Mouse (Mus musculus) kidney, embryonic 15.5 days (tissue): ENCODE measurements around the gene Gm17720. TPM values are rescaled to one million over a fixed set of nuclear protein-coding genes. Genes with fewer than 3 reads are reported as not detected.

Experiments used
- ATAC-seq: fragments of 200-750 bp; cut with Nextera tagmentation; replicated peaks from 2 replicates; pipeline ENCODE4 v1.8.0; 2017; ENCODE audit warnings: moderate TSS enrichment; ENCODE audit not compliant: low FRiP score
- H3K27ac ChIP-seq: fragments of 300-500 bp; sonication (generic); 2 replicates; pipeline ENCODE4 v1.5.1; 2015; ENCODE audit warnings: mild to moderate bottlenecking, inconsistent platforms
- H3K27me3 ChIP-seq: fragments of 300-500 bp; sonication (generic); 2 replicates; pipeline ENCODE4 v1.6.1; 2015; ENCODE audit warnings: inconsistent platforms
- H3K36me3 ChIP-seq: fragments of 300-500 bp; sonication (generic); 2 replicates; pipeline ENCODE4 v1.6.1; 2015; ENCODE audit warnings: inconsistent platforms
- H3K4me1 ChIP-seq: fragments of 300-500 bp; sonication (generic); 2 replicates; pipeline ENCODE4 v1.6.1; 2015; ENCODE audit warnings: inconsistent platforms
- H3K4me2 ChIP-seq: fragments of 300-500 bp; sonication (generic); 2 replicates; pipeline ENCODE4 v1.6.1; 2015; ENCODE audit warnings: moderate library complexity, mild to moderate bottlenecking, inconsistent platforms
- H3K4me3 ChIP-seq: fragments of 300-500 bp; sonication (generic); replicated peaks from 2 replicates; pipeline ENCODE4 v1.5.1; 2015; ENCODE audit warnings: mild to moderate bottlenecking, inconsistent platforms
- H3K9ac ChIP-seq: fragments of 300-500 bp; sonication (generic); 2 replicates; pipeline ENCODE4 v1.6.1; 2015; ENCODE audit warnings: mild to moderate bottlenecking, inconsistent platforms
- H3K9me3 ChIP-seq: fragments of 300-500 bp; sonication (generic); replicated peaks from 2 replicates; pipeline ENCODE4 v1.6.1; 2016; ENCODE audit warnings: inconsistent platforms
- WGBS: fragments of 180-500 bp; shearing (Covaris S2); methylation state at CpG from one replicate; pipeline ENCODE4 v1.1.7; 2015; ENCODE audit warnings: mixed read lengths; 5-methylcytosine and 5-hydroxymethylcytosine counted together
- polyA plus RNA-seq: library from polyadenylated mRNA; unstranded; fragments of >200 nt; fragmentation: Nextera tagmentation; extraction: Ambion mirVana; gene quantifications from 2 replicates; pipeline ENCODE4 v1.2.1, GENCODE M21; 2015

Gm17720 gene
- polyA plus RNA-seq, 1 experiment from 2014 or later: not detected

DNA sequence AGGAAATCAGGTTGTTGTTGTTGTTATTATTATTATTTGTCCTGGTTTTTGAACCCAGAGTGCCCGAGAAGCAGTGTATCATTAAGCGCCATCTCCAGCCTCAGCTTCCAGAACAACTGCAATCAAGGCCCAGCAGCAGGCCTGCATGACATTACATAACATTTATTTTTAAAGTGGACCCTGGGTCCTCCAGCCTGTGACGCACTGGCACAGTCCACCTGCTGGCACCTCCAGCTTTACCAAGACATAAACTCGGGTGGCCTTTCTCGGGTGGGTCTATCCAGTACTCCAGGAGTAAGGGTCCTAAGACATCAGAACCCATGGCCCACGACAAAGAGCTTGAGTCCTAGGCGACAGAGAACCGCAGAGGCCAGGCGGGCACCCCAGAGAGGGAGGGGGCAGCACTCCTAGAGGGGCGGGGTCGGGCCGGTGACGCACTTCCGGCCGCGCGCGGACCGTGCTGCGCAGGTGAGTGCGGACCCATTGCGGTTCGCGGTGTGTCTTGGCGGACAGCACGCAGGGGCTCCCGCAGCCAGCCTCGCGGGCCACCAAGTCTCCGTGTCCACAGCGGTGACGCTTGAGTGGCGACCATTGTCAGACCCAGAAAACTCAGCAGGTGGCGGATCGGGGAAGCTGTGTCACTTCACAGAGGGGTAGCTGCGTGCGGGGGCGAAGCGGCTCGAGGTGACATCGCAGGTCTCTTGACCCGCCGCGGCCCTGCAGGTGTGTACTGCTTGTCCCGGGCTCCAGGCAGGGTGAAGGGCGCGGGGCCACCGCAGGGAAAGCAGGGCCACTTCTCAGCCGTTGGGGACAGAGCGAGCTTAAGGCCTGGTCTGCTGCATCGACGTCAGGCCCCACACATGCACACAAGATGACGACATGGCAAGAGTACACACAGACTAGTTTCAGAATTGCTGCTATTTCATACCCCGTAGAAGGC, 23.0 kb downstream of the Gm17720 start, which contains the start of gene Zfp612:
Gene Zfp612, plus strand, starts transcription at position 465 of the 940 bp plus-strand sequence.
- peak within 1 kb of the TSS; percentile 63 for H3K9ac ChIP-seq
- WGBS: 7% methylated on average over 54 of the region's 54 CpGs

DNA sequence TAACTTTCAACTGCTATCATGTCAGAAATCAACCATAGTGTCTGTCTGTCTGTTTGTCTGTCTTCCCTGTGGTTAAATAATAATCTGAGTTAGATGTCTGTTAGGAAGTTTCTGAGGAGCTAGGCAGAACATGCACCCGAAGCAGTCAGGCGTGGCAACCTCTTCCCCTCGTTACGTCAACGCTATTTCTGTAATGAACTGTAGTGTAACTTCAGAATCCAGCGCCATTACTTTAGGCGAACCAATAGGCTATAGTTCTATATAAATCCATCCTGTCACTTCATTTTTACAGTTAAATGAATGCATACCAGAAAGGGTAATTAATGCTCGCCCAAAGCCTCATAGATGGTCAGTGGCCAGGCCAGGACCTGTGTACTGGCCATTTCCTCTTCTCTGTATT, 28.1 kb downstream of the Gm17720 start:
- WGBS: 74% methylated on average over 8 of the region's 8 CpGs
- H3K36me3 ChIP-seq: no peaks in the 10 kb centered on the region
- ATAC-seq: no peak
- H3K4me1 ChIP-seq: peaks cover 3% of the 10 kb centered on the region; the same call in 1 of the 2 replicates
- H3K27ac ChIP-seq: no peak overlapping the region
- H3K4me2 ChIP-seq: no peak overlapping the region
- no peak overlapping the region for H3K4me3 ChIP-seq
- H3K9ac ChIP-seq: no peak overlapping the region
- peaks cover 9% of the 10 kb centered on the region; the same call in 1 of the 2 replicates for H3K27me3 ChIP-seq
- H3K9me3 ChIP-seq: no peaks in the 10 kb centered on the region

More for the DNA sequence above, 23.0 kb downstream of the Gm17720 start, which contains the start of gene Zfp612:
- H3K9me3 ChIP-seq: no peaks in the 10 kb centered on the region
- 0 out of 2 replicates have a peak, but pooled peaks cover 5% of the 10 kb centered on the region for H3K27me3 ChIP-seq
- peak within 1 kb of the TSS; percentile 68 for H3K4me3 ChIP-seq
- peaks cover 11% of the 10 kb centered on the region; the same call in 1 of the 2 replicates for H3K36me3 ChIP-seq
- H3K4me2 ChIP-seq: peak within 1 kb of the TSS; percentile 85
- peak; percentile 93 for ATAC-seq
- no peak within 1 kb of the TSS for H3K27ac ChIP-seq
- H3K4me1 ChIP-seq: peaks cover 11% of the 10 kb centered on the region

DNA sequence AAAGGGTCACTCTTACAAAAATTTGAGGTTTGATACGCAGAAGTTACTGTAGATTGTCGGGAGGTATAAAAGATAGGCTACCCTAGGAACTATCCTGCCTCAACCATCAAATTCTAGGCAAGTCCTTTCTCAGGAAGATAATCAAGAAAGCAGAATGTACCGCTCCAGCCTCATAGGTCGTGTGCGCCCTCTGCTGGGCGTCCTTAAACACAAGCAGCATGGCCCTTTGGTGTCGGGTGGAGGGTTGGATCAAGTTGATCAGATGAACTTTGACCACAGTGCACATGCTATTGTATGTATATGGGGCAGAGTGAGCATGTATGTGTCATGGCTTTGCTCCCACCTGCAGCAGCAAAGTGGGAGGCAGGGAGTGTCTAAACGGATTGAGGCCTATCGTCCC, 31.0 kb downstream of the Gm17720 start:
- no peak for ATAC-seq
- WGBS: 16% methylated on average over 9 of the region's 9 CpGs
- Histone ChIP-seq H3K4me3 (no peak overlapping the region), H3K27me3 (peaks cover 4% of the 10 kb centered on the region; the same call in 1 of the 2 replicates), H3K9ac (no peak overlapping the region), H3K36me3 (no peaks in the 10 kb centered on the region), H3K4me1 (no peaks in the 10 kb centered on the region), H3K9me3 (no peaks in the 10 kb centered on the region), H3K27ac (no peak overlapping the region), H3K4me2 (no peak overlapping the region)

DNA sequence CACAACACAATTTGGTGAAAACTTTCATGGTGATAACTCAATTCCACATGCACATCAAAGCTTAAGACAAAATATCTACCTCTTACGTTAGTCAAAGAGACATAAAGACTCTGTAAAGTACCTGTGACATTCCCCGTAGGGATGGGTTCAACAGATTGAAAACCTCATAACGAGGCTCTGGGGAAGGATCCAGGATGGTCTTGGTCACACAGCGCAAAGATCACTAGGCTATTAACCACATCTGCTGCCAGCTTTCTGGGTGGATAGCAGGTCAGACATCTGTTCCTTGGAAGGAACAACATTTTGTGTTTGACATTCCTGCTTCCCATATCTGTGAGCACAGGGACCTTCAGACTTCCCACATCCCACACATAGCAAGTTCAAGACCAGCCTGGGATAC, 32.8 kb downstream of the Gm17720 start:
- ATAC-seq: no peak
- Histone ChIP-seq H3K4me2 (no peak overlapping the region), H3K4me3 (no peak overlapping the region), H3K9me3 (no peaks in the 10 kb centered on the region), H3K27me3 (peaks cover 4% of the 10 kb centered on the region; the same call in 1 of the 2 replicates), H3K4me1 (no peaks in the 10 kb centered on the region), H3K36me3 (no peaks in the 10 kb centered on the region), H3K27ac (no peak overlapping the region), H3K9ac (no peak overlapping the region)
- WGBS: 88% methylated on average over 4 of the region's 4 CpGs

DNA sequence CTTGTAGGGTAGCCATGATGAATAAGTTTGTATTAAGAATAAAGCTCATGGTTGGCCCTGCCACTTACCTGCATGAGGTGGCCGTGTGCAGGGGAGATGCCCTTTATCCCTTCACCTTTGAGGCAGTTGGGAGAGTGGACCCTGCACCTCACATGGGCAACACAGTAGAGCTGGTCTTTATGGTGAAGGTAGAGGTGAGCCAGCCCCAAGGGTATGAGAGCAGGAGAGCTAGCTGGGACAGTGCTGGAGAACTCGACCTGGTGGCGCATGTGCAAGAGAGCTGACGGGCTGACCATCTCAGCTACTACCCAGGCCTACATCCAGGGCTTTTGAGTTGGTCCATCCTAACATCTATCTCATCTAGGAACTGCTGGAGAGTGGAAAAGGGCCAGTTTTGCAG, 36.9 kb downstream of the Gm17720 start:
- no peak overlapping the region for H3K9ac ChIP-seq
- no peak overlapping the region for H3K27ac ChIP-seq
- H3K4me2 ChIP-seq: no peak overlapping the region
- H3K4me1 ChIP-seq: no peaks in the 10 kb centered on the region
- H3K4me3 ChIP-seq: no peak overlapping the region
- H3K36me3 ChIP-seq: no peaks in the 10 kb centered on the region
- no peaks in the 10 kb centered on the region; the same call in 1 of the 2 replicates for H3K27me3 ChIP-seq
- 90% methylated on average over 4 of the region's 4 CpGs for WGBS
- ATAC-seq: no peak
- H3K9me3 ChIP-seq: no peaks in the 10 kb centered on the region

DNA sequence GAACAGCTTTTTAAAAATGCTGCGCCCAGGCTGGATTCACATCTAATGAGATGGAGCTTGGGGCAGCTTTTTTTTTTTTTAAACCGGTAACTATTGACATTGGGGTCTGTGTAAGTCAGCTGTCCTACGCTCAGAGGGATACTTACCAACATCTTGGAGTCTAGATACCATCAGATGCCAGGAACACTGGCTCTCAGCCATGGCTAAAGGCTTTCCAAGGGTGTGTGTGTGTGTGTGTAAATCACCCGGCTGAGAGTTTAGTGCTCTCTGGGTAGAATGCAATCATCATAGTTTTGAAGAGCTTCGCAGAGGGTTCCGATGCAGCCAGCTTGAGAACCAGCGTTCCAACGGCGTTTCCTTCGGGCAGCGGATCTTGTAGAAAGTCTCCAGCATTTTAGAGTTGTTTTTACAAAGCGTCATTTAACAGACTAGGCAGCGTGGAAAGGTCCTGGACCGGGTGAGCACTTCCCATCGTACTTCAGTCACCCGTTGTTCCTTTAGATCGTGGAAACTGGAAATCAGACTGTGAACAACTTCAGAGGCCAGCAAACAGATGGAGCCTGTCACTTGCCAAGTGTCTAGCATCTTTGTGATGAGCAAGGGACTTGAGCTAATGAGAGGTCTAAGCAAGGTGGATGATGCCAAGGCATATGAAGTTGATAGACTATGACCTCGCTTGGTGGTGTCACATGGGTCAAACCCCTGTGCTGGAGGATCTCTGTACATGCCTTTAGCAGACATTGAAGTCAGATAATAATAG, 37.8 kb downstream of the Gm17720 start:
- Histone ChIP-seq H3K9ac (no peak overlapping the region), H3K9me3 (no peaks in the 10 kb centered on the region), H3K27me3 (no peaks in the 10 kb centered on the region), H3K36me3 (no peaks in the 10 kb centered on the region), H3K4me2 (no peak overlapping the region), H3K4me3 (no peak overlapping the region), H3K27ac (no peak overlapping the region), H3K4me1 (no peaks in the 10 kb centered on the region)
- 87% methylated on average over 18 of the region's 18 CpGs for WGBS
- no peak for ATAC-seq

DNA sequence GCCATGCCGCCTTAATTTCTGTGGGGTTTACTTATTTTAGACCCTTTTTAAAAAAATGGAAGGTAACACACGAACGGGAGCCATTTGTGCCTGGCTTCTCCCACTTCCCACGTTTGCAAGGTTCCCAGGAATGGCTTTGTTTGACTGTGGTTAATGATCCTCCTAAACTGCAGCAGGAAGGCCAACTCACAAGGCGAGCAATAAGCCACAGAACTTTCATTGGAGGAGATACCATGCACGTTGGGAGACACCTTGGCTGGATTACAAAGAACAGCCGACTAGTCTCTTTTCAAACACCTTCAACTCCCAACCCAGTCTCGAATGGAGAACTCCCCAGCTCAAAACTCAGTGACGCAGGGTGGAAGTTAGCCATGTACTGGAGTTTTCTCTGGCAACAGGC, 38.4 kb downstream of the Gm17720 start:
- Histone ChIP-seq H3K4me3 (no peak overlapping the region), H3K27ac (no peak overlapping the region), H3K9ac (no peak overlapping the region), H3K27me3 (no peaks in the 10 kb centered on the region), H3K36me3 (no peaks in the 10 kb centered on the region), H3K4me2 (no peak overlapping the region), H3K9me3 (no peaks in the 10 kb centered on the region), H3K4me1 (no peaks in the 10 kb centered on the region)
- no peak for ATAC-seq
- WGBS: 63% methylated on average over 9 of the region's 9 CpGs

DNA sequence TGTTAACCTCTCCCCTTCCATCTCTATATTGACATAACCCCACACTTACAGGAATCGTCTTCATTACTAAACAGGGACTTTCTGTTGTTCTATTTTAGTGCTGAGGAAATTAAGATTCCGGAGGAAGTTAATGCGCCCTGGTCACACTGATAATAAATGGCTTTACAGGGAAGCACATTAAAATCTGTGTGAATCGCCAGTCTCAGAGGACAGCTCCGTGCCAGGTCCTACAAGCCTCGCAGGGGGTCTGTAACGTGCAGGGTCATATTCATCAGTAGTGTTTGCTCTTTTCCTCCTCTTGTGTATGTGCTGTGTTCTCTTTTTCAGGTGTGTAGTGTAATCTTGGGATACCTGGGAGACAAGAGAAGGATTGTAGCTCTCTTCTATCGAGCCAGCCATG, 44.3 kb downstream of the Gm17720 start:
- Histone ChIP-seq H3K4me1 (no peaks in the 10 kb centered on the region), H3K36me3 (no peaks in the 10 kb centered on the region), H3K9ac (no peak overlapping the region), H3K9me3 (no peaks in the 10 kb centered on the region), H3K4me3 (no peak overlapping the region), H3K27me3 (no peaks in the 10 kb centered on the region; the same call in 1 of the 2 replicates), H3K27ac (no peak overlapping the region), H3K4me2 (no peak overlapping the region)
- ATAC-seq: no peak
- WGBS: 69% methylated on average over 8 of the region's 8 CpGs

DNA sequence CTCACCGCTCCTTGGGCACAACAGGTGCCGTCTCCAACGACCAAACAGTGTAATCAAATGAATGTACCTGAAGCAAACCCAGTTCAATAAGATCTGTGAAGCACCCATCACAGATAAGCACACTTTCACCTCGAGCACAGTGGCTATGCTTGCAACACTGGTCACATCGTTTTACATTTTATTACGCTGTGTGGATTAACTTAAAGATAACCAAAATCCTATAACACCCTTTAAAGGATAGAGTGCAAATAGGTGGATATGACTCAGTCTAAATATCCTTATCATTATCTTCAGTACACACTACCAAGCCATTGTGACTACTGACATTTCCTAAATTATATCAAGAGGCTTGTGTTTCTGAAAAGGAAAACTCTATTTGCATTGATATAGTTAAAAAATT, 51.3 kb downstream of the Gm17720 start:
- Histone ChIP-seq H3K4me3 (no peak overlapping the region), H3K9me3 (no peaks in the 10 kb centered on the region), H3K9ac (no peak overlapping the region), H3K4me2 (no peak overlapping the region), H3K27me3 (no peaks in the 10 kb centered on the region; the same call in 1 of the 2 replicates), H3K36me3 (no peaks in the 10 kb centered on the region), H3K27ac (no peak overlapping the region), H3K4me1 (no peaks in the 10 kb centered on the region)
- WGBS: 87% methylated on average over 6 of the region's 6 CpGs
- no peak for ATAC-seq

DNA sequence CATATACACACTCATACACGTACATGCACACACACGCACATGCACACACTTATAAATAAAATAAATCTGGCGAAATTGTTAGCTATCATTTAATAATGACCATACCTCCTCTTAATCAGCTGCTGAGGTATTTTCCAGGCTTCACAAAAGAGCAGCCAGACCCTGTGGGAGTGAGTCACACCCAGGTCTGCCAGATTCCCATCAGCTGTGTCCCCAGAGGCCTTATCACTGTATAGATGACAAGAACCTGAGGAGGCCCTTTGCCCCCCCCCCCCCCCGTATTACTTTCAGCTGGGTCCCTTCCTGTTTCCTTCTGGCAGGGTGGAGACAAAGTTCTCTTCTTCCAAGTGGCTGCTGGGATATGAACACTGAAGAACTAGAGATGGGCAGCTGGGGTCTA, 62.0 kb downstream of the Gm17720 start:
- Histone ChIP-seq H3K4me1 (no peaks in the 10 kb centered on the region), H3K36me3 (no peaks in the 10 kb centered on the region), H3K27me3 (no peaks in the 10 kb centered on the region), H3K9ac (no peak overlapping the region), H3K4me3 (no peak overlapping the region), H3K4me2 (no peak overlapping the region), H3K9me3 (no peaks in the 10 kb centered on the region), H3K27ac (no peak overlapping the region)
- no peak for ATAC-seq
- WGBS: 88% methylated on average over 4 of the region's 4 CpGs

DNA sequence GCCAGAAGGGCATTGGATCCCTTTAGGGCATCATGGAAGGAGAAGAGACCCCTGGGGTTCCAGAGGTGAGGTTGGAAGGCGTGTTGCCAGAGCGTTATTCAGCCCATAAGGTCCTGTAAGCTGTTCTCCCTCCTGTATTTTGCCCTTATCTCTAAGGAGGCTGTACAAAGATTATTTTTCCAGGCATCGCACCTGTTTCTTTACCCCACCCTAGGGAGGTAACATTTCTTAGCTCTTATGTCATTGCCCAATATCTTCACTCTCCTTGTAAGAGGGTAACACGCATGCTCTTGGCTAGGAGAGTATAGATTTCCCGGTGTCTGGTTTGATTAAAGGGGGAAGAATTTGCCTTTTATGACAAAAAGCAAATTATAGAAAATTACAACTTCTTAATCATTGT, 62.9 kb downstream of the Gm17720 start, which contains the start of gene Chst4:
Gene Chst4, minus strand, starts transcription at position 82 of the 400 bp plus-strand sequence.
- Histone ChIP-seq H3K4me3 (no peak within 1 kb of the TSS), H3K9ac (no peak within 1 kb of the TSS), H3K27ac (no peak within 1 kb of the TSS), H3K27me3 (no peaks in the 10 kb centered on the region), H3K4me1 (no peaks in the 10 kb centered on the region), H3K36me3 (no peaks in the 10 kb centered on the region), H3K4me2 (no peak within 1 kb of the TSS), H3K9me3 (no peaks in the 10 kb centered on the region)
- no peak for ATAC-seq
- WGBS: 88% methylated on average over 5 of the region's 5 CpGs

DNA sequence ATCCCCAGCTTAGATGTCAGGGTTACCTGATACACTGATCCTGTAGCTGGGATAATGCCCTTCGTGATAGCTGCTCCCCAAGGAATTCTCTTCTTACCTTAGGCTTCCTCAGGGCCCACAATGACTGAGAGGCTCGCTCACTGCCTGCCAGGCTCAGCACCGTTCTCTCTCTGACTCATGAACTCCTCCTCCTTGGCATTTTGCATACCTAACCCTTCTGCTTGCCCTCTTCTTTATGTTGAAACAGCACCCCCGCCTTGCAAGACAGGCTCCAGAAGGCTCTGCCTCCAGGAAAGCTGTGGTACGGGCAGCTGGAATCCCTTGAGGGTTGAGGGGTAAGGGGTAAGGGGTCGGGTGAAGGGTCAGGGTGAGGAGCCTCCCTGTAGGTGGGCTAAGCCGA, 63.3 kb downstream of the Gm17720 start:
- WGBS: 35% methylated on average over 7 of the region's 7 CpGs
- no peak overlapping the region for H3K4me2 ChIP-seq
- H3K27ac ChIP-seq: no peak overlapping the region
- H3K4me1 ChIP-seq: no peaks in the 10 kb centered on the region
- H3K27me3 ChIP-seq: no peaks in the 10 kb centered on the region
- H3K9ac ChIP-seq: no peak overlapping the region
- no peaks in the 10 kb centered on the region for H3K36me3 ChIP-seq
- no peaks in the 10 kb centered on the region for H3K9me3 ChIP-seq
- H3K4me3 ChIP-seq: no peak overlapping the region
- no peak for ATAC-seq
